Mouse (Mus musculus) adrenal gland, postnatal 36 days (tissue): Measurements from ENCODE around the gene F12. TPM values are rescaled to one million over a fixed set of nuclear protein-coding genes. Genes with fewer than 3 reads are reported as not detected.
A peak's percentile ranks its signal among the peaks of the same experiment; 100 is the strongest.

Experiments used
- DNase-seq, 2 experiments: peaks; one replicate each; pipeline ENCODE4 v3.0.0; 2021; ENCODE audit warnings: mixed read lengths in 1 of 2
- long read RNA-seq, 2 experiments: library from polyadenylated mRNA; stranded (forward); transcript quantifications; one replicate each; pipeline ENCODE4 v2.0.0; 2021; ENCODE audit warnings: borderline sequencing depth in 2 of 2
- total RNA-seq, 2 experiments: library from RNA; stranded (reverse); gene quantifications; 2 replicates each; pipeline ENCODE4 v1.2.3; 2021

The F12 gene
- total RNA-seq: under 1 TPM in 1 of 2 experiments, not detected in 1; 0.30 TPM
- long read RNA-seq, experiment 1, partial matches to known transcripts: 0 of 1 reads
- long read RNA-seq, experiment 1, other reads (novel, unspliced or antisense): 1 of 1 reads
- long read RNA-seq, experiment 2, partial matches to known transcripts: 0 of 2 reads
- long read RNA-seq, experiment 2, other reads (novel, unspliced or antisense): 0 of 2 reads

DNA sequence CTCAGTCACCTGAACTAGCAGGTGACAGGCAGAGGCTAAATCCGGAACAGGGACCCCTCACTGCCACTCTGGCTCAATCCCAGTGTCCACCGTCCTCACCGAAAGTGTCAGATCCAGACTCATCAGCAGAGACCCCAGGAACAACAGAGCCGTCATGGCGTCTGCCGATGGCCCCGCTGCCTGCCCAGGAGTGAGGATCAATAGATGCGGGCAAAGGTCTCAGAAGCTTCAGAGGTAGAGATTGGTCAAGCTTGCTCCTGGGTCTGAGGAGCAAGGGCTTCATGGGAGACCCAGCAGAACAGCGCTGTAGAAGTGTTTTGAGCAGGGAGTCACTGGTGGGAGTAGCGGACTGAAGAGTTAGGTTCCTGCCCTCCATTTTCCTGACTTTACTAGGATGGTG lies at the start of gene F12:
Gene F12, minus strand, starts transcription at position 181 of the 400 bp plus-strand sequence.
- no peak for DNase-seq

DNA sequence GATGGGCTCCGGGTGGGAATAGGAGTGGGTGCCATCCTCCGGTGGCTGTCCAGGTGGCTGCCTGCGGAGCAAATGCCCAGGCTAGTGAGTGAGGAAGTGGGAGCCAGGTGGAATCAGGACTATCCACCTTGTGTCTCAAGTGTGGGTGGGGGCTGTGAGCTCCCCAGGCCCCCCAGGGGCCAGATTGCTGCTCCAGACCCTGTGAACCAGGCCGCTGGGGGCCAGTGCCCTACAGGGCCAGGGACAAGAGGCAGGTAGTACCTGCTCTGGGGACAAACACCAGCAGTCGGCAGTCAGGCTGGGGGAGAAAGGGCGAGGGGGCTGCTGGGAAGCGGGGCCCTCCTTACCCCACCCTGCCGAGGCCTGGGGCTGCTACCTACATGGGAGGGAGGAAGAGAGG lies 49.7 kb upstream of the F12 start:
- DNase-seq: no peak

DNA sequence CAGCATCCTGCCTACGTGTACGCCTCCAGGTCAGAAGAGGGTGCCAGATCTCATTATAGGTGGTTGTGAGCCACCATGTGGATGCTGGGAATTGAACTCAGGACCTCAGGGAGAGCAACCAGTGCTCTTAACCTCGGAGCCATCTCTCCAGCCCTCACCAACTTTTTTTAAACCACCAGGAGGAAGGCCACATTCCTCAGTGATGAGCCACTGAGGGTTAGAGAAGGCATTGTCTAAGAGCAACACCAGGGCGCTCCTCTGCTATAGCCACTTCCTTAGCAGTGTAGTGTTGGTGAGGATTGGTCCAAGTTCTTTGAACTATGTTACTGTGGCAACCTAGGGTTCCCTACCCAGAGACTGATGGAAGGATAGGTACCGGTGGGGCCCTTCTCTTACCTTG lies 49.2 kb upstream of the F12 start:
- DNase-seq: no peak

DNA sequence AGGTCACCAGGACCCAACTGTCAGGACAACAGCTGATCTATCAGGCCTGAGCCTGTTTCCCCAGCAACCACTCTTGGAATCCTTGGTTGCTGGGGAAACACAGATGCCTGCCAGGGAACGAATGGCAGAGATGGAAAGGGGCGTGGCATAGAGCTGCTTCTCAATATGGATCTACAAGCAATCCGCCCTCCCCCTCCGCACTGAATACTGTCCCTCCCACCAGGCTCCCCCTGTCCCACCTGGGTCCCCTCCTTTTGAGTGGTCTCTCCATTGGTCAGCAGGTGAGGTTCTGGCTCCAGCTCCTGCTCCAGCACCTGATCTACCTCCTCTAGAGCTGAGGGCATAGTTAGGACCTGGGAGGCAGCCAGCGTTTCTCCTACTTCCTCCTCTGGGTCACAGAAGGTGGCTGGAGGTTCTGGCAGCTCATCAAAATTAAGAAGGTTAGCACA lies 48.1 kb upstream of the F12 start:
- DNase-seq: no peak

DNA sequence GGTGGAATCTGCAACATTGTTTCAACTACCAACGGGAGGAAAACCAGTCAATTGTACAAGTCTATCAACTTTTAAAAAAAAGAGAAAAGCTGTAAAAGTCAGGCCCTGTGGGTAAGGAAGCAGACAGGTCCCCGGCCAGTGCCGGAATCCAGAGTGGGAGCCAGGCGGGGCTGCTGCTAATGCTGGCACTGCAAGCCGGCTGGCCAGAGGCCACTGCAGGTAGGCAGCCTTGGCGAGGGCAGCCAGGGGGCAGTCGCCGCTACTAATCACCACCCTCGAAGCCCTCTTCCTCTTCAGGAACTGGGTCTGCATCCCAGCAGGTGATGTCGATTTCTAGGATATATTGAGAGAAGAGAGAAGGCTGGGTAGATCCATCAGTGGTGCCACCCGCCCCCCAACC lies 47.4 kb upstream of the F12 start:
- no peak for DNase-seq

DNA sequence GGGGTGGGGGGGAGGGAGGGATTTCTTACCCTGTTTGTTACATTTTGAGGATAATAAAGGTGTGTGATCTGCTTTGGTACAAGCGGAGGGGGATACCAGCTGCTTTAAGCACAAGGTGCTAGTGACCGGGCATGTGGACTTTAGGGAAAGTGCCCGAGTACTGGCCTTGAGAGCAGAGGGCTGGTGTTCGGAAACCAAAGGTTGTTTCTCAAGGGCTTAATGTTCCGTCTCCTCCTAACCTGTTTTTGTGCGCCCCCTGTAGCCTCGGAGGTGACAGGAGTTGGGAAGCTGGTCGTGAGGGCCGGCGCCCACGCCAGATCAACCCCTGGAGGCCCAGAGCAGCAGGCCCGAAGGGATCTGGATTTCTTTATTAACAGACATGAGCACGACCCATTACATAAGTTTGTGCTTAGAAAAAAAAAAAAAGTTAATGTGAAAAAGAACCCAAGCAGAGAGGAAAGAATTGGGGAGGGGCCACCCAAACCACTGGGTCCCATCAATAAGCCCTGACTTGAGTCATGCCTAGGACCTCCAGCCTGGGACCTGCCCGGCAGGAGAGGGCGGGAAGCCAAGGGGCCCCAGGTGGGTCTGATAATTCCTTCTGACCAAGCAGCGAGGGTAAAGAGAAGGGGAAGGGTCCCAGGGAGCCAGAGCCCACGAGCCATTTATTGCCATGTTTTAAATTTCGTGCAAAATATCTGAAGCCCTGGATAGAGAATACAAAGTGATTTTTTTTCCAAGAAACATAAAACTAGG lies 46.7 kb upstream of the F12 start:
- DNase-seq: no peak

DNA sequence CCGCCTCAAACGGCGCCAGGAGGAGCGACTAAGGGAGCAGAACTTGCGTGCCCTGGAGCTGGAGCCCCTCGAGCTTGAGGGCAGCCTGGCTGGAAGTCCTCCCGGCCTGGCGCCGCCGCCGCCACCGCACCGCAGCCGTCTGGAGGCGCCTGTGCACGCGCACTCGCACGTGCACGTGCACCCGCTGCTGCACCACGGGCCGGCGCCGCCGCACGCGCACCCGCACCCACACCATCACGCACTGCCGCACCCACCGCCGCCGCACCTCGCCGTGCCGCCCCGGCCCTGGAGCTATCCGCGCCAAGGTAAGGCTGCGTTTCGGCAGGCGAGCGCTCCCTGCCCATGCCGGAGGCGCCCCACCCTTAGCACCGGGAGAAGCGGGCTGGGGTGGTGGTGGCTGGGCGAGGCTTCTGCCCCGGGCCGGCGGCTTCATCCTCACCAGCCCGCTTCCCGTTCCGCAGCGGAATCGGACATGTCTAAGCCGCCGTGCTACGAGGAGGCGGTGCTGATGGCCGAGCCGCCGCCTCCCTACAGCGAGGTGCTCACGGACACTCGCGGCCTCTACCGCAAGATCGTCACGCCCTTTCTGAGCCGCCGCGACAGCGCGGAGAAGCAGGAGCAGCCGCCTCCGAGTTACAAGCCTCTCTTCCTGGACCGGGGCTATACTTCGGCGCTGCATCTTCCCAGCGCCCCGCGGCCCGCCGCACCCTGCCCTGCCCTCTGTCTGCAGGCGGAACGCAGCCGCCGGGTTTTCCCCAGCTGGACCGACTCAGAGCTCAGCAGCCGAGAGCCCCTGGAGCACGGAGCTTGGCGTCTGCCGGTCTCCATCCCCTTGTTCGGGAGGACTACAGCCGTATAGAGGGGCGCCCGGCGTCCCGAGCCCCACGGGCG lies 45.8 kb upstream of the F12 start:
- DNase-seq: peak; percentile 58 to 71

DNA sequence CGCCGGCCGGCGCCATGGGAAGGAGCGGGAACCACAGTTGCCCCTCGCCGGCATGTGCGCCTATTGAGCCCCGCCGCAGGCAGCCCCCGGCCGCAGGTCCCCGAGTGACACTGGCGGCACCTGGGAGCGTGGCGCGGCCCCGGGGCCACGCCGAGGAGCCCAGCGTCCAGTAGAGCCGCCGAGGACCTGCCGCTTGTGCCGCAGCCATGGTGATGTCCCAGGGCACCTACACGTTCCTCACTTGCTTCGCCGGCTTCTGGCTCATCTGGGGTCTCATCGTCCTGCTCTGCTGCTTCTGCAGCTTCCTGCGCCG lies 45.2 kb upstream of the F12 start:
- DNase-seq: no peak

DNA sequence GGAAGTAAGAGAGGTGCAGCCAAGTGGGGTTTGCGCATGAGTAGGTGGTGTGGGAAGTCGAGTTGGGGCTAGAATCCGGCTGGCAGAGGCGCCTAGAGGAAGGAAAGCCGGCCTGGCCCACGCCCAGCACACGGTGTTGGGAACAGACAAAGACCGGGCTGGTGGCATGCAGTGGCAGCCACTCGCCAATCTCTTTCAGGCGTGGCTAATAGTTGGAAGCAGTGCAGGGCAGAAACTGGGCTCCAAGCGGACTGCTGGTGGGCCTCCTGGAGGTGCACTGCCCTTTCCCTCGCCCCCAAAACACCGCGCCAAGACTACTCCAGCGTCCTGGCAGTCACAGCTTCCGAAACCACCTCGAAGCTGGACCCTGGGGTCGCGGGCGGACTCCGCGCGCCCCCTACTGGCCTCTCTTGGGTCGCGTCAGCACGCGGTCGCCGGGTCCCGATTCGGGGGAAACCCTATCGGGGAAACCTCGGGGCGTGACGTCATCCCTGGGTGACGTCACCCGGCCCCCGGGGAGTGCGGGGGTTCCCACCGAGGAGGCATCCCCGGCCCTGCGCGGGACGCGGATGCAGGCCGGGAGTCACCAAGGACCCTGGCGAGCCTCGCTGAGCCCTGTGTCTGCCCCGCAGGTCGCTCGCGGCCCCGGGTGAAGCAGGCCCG lies 44.7 kb upstream of the F12 start:
- peak; percentile 85 to 90 for DNase-seq

DNA sequence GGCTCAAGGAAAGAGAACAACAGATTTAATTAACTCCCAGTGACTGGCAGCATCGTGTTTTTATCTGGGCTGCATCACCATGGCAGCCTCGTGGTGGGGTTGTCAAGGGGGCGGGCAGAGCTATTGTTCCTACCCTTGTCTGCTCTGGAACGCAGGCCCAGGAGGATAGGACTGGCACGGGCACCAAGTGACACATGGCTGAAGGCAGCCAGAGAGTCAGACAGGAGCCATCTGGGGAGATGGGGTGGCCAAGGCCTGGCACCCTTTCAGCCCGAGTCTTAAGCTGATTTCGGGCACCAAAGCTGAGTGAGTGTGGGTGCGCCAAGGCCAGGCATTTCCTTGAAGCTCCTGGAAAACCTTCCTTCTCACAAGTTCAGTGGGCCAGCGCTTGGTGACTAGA lies 43.8 kb upstream of the F12 start:
- peak in 1 of 2 experiments; percentile 43 for DNase-seq

DNA sequence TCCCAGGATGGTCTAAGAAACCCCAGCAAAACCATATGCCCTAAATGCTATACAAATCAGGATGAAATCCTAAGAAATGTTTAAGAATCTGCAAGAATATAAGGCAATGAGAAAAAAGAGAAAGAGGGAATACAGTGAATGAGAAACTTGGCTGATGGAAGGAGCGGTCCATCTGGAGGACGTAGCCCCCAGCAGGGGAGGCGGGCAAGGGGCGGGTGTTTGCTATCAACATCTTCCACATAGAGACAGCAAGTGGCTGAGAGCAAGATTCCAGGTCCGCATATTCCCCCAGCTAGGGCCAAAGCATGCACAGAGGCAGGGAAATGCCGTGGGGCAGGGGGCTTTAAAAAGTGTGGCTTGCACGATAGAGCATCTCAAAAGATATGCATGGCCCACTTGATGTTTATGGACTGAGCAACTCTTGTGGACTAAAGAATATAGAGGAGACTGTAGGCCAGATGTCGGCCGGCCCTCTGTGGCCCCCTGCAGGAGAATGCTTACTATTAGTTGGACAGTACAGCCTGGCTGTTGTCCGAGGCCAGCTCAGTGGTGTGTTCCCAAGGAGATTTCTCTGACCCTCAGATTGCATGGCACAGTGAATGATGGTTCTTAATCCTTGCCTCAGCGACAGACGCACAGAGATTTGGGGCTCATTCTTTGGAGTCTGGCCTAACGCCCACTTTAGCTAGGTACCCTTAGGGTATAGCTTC lies 42.4 kb upstream of the F12 start:
- DNase-seq: peak; percentile 79 to 80

DNA sequence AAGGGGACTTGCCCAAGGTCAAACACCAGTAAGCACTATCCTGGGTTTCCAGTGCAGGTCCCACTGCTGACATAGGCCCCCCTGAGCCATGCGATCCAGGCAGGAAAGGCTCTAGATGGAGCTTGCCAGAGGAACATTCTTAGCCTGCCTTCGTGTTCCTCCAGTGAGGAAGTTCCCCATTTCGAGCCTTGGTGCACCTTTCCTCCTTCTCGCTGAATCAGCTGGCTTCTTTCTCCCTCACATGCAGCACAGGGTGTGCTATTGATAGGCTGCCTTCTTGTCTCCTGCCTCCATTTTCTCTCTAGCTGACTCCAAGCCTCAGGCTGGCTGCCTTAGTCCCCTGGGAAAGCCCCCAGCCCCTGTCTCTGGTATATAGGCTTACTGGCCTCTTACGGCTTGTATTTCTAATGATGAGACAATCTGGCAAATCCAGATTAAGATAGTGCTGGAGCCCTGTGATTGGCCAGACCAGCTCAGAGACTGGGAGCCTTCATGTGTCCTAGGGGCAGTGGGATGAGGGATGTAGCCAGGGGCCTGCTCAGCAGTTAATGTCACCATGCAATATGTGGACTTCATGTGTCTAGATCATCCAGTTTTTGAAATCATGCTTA lies 39.3 kb upstream of the F12 start:
- DNase-seq: no peak

DNA sequence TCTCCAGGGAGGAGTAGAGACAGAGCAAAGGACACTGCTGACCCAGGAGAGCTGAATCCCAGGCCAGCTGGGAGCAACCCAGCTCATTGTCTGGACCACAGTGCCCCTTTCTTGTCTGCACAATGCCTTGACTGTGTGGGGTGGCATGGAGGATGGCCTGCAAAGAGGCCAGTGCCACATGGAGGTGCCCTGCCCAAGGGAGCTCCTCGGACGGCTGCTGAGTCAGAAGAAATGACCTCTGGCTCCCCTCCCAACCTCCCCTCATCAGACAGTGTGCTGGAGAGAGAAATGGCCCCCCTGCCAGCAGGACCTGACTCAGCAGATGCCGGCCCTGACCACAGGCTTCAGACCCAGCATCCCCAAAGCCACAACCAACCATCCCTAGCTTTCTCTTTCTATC lies 38.6 kb upstream of the F12 start:
- DNase-seq: peak; percentile 54 to 58

DNA sequence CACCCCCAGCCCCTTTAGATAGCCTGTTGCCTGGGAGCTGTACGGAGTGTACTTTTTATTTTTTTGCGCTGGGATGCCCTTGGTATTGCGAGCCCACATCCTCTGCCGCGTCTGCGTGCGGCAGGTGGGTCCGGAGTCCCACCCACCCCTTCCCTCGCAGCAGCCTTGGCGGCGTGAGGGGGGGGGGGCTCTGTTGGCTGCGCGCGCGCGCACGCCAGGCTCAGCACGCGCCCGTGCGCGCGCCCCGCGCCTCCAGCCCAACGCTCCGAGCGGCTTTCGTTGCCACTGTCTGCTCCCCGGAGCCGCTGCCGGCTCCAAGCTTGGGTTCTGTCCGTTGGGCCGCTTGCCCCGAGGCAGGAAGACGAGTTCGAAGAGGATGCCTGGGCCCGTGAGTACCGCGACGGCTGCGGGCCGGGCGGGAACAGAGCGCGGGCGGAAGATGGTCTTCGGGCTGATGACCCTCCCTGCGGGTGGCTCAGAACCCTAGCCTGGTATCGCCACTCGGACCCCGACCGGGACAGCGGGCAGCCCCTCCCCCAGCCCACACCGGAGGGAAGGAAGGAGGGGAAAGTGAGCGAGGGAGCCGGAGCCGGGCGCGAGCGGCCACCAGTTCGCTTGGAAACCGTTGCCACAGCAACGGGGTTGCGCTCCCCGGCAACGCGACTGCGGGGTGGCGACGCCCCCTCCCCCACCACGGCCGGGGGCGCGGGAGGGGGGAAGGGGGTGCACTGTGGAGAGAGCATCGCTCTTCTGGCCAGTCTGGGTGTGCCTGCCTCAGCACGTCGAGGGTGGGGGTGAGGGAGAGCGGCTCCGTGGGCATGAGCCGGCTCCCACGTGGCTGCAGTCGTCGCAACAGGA lies 37.7 kb upstream of the F12 start, which contains the start of gene Prr7:
Gene Prr7, plus strand, starts transcription at position 241 of the 858 bp plus-strand sequence.
- DNase-seq: peak; percentile 53 to 68

DNA sequence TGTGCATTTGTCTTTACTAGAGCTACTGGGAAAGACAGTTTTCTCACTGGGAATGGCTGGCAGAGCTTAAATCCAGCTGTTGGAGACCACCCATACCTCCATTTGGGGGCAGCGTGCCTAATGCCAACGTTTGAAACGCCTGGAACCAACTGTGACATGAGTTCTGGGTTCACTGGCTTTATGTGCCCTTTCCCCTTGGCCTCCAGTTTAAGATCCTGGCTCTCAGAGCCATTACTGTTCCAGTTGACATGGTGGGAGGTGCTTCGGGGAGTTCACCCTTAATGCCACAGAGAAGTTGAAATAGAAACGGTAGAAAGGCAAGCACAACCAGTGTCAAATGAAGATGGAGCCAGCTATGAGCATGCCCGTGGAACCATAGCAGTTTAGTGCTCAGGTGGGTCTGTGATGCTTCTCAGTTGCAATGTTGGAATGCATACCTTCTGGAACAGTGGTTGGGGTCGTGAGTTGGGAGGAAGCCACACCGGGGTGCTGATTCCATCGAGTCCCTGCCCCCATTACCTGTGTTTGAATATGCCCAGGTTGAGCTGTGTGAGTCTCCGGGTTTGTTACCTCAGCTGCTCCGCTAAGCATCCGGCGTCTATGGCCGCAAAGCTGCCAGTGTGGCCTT lies 36.9 kb upstream of the F12 start:
- DNase-seq: no peak

DNA sequence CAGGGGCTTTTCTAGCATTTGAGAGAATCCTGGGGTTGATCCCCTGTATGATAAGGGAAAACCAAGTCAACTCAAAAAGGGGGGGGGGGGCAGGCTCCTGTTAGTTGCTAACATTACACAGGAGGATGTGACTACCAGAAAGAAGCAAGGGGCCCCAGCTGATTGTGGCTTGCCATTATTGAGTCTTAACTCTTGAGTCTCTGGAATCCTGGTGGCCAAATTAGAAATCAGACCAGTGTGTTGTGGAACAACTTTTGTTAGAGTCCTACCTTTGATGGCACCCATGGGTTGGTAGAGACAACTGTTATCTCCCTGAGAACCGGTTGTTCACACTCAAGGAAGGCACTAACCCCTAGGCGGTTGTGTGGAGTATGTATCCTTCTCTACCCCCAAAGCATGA lies 36.4 kb upstream of the F12 start:
- DNase-seq: no peak

DNA sequence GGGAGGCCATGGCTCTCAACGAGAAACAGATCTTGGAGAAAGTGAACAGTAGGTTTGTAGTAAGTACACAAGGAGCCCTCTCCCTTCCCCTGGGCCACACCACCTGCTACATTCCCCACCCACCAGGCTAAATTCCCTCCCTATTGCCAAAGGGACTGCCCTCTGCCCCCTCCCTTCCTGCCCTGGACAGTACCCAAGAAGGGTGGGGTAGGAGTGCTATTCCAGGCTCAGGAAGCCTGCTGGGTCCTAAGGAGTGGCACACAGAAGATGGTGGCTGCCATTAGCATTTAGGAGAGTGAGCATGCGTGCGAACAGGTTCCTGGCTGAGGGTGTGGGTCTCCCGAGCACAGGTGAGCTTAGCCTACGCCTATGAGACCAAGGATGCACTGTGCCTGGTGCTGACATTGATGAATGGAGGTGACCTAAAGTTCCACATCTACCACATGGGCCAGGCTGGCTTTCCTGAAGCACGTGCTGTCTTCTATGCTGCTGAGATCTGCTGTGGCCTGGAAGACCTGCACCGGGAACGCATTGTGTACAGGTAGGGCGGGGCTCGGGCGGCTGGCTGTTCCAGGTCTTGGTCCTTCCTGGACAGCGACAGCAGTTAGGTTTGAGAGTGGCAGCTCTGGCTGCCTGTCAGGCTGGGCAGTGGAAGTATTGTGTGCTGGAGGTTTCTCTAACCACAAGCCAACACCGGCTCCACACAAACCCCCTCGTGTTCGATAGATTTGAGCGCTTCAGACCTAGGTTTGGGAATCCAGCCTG lies 25.4 kb upstream of the F12 start:
- peak in 1 of 2 experiments; percentile 51 for DNase-seq

DNA sequence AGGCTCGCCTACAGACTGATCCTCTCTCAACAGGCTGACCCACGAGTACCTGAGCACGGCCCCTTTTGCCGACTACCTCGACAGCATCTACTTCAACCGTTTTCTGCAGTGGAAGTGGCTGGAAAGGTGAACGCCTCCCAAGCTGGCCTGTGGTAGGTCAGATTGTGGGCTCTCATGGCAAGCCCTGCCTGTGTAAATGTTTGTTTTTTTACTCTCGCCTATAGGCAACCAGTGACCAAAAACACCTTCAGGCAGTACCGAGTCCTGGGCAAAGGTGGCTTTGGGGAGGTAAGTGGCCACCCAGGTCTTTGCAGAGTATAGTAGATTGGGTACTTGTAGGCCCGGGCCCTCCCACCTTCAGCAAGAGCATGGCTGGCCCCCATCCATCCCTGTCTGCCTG lies 24.7 kb upstream of the F12 start:
- DNase-seq: no peak

DNA sequence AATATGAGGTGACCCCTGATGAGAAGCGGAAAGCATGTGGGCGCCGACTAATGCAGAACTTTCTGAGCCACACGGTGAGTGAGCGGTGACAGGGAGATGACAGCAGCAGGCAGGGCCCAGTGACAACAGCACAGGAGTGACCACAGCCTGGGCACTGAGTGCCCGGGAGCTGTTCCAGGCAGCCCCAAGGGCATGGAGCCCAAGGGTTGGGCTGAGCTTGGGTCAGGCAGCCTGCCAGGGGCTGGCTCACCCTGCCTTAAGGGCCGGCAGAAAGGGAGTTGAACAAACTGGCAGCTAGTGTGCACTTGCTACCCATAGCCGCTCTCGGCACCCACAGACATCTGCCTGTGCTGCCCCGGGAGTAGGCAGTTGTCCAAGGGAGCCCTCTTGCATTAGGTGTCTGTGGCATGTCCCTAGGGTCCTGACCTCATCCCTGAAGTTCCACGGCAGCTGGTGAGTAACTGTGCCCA lies 24.0 kb upstream of the F12 start:
- peak; percentile 94 to 95 for DNase-seq
